In the genomic region with DNA sequence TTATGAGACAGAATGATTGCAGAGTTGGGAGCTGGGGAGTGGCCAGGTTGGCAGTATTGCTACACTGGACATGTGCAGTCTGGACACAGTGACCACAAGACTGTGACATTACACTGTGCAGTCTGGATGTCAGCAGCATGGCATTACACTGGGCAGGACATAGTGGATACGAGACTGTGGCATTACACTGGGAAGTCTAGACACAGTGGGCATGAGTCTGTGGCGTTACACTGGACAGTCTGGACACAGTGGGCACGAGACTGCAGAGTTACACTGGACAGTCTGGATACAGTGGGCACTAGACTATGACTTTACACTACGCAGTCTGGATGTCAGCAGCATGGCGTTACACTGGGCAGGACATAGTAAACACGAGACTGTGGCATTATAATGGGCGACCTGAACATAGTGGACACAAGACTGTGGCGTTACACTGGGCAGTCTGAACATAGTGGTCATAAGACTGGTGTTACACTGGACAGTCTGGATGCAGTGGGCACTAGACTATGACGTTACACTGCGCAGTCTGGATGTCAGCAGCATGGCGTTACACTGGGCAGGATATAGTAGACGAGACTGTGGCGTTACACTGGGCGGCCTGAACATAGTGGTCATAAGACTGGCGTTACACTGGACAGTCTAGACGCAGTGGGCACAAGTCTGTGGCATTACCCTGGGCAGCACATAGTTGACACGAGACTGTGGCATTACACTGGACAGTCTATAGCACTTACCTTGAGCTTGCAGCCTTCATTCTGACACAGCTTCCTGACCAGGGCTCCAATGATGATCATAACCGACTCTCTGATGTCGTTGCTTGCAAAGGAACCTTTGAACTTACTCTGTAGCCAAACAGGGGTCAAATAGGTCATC, we compare ENCODE assay signal across 18 mouse cellular contexts. TPM values are rescaled to one million over a fixed set of nuclear protein-coding genes. Genes with fewer than 3 reads are reported as not detected.
DNase-seq lines count a peak whose midpoint lies in the region; ATAC-seq and TF ChIP-seq lines count a peak whose summit lies in the region.
"Had no signal": no experiment of that assay in that cellular context is flagged by ENCODE, and none has a peak within 500 bp of the region (broad histone marks: within the 10 kb centered on the region; RNA-seq: fewer than 3 reads in every experiment).

No protein-coding gene starts in this region.

- no peaks in the 10 kb centered on the region for H3K36me3 ChIP-seq in embryonic facial prominence, embryonic 11.5 days (replicated peaks; ENCODE audit: control insufficient read depth, insufficient read depth, low read depth, low read length)
- H3K36me3 ChIP-seq in embryonic facial prominence, embryonic 10.5 days (replicated peaks): no peaks in the 10 kb centered on the region
- H3K36me3 ChIP-seq in kidney, postnatal 0 days (ENCODE audit: insufficient read depth, low read length): no peaks in the 10 kb centered on the region
- peaks cover 3% of the 10 kb centered on the region; the same call in 1 of the 2 replicates for H3K36me3 ChIP-seq in midbrain, embryonic 13.5 days
- H3K36me3 ChIP-seq in midbrain, embryonic 15.5 days (replicated peaks): no peaks in the 10 kb centered on the region
- H3K36me3 ChIP-seq in midbrain, embryonic 16.5 days (ENCODE audit: control insufficient read depth, insufficient read depth, low read length): 0 out of 2 replicates have a peak, but pooled peaks cover 2% of the 10 kb centered on the region

- no peak overlapping the region for H3K27ac ChIP-seq in embryonic facial prominence, embryonic 11.5 days (replicated peaks; ENCODE audit: low read depth, low read length)
- H3K27ac ChIP-seq in embryonic facial prominence, embryonic 10.5 days (replicated peaks): no peak overlapping the region
- no peak overlapping the region for H3K27ac ChIP-seq in kidney, postnatal 0 days
- H3K27ac ChIP-seq in midbrain, embryonic 13.5 days: no peak overlapping the region
- no peak overlapping the region for H3K27ac ChIP-seq in midbrain, embryonic 15.5 days
- H3K27ac ChIP-seq in midbrain, embryonic 16.5 days (ENCODE audit: low read length): no peak overlapping the region
- H3K27ac ChIP-seq: forebrain, embryonic 13.5 days had no signal

- H3K4me2 ChIP-seq in embryonic facial prominence, embryonic 11.5 days (ENCODE audit: low read depth, low read length): no peak overlapping the region
- H3K4me2 ChIP-seq in kidney, postnatal 0 days (ENCODE audit: low read length): no peak overlapping the region
- H3K4me2 ChIP-seq in midbrain, embryonic 13.5 days (replicated peaks): no peak overlapping the region
- no peak overlapping the region for H3K4me2 ChIP-seq in midbrain, embryonic 15.5 days
- no peak overlapping the region for H3K4me2 ChIP-seq in midbrain, embryonic 16.5 days (ENCODE audit: low read length)
- H3K4me2 ChIP-seq: forebrain, embryonic 13.5 days had no signal

- DNase-seq in embryonic facial prominence, embryonic 11.5 days (ENCODE audit: low spot score): no peak
- DNase-seq in embryonic facial prominence, embryonic 10.5 days (ENCODE audit: low spot score): no peak
- no peak for DNase-seq in kidney, postnatal 0 days (ENCODE audit: low spot score)
- no peak for DNase-seq in kidney, adult 8-10 months
- no peak for DNase-seq in gastrocnemius, adult 18-20 months (ENCODE audit: low spot score)
- DNase-seq: adrenal gland, adult 8-10 months; cerebellum, adult 18-20 months; heart, postnatal 14 days; layer of hippocampus, postnatal 36 days; lung, postnatal 36 days; thymus, postnatal 4 days had no signal

- WGBS in embryonic facial prominence, embryonic 11.5 days: 91% methylated on average over 19 of the region's 19 CpGs
- WGBS in embryonic facial prominence, embryonic 10.5 days: 90% methylated on average over 19 of the region's 19 CpGs
- 90% methylated on average over 19 of the region's 19 CpGs for WGBS in kidney, postnatal 0 days
- 91% methylated on average over 19 of the region's 19 CpGs for WGBS in midbrain, embryonic 13.5 days
- 91% methylated on average over 19 of the region's 19 CpGs for WGBS in midbrain, embryonic 15.5 days
- 93% methylated on average over 19 of the region's 19 CpGs for WGBS in midbrain, embryonic 16.5 days

- no peak overlapping the region for H3K9ac ChIP-seq in embryonic facial prominence, embryonic 11.5 days (replicated peaks; ENCODE audit: low read length)
- no peak overlapping the region for H3K9ac ChIP-seq in kidney, postnatal 0 days (ENCODE audit: low read depth, low read length)
- H3K9ac ChIP-seq in midbrain, embryonic 13.5 days (replicated peaks): no peak overlapping the region
- no peak overlapping the region for H3K9ac ChIP-seq in midbrain, embryonic 15.5 days
- no peak overlapping the region for H3K9ac ChIP-seq in midbrain, embryonic 16.5 days (ENCODE audit: low read depth, low read length)
- H3K9ac ChIP-seq: forebrain, embryonic 13.5 days had no signal

- H3K4me1 ChIP-seq in embryonic facial prominence, embryonic 11.5 days (ENCODE audit: control insufficient read depth, insufficient read depth, low read length): no peaks in the 10 kb centered on the region
- H3K4me1 ChIP-seq in embryonic facial prominence, embryonic 10.5 days: no peaks in the 10 kb centered on the region; the same call in 1 of the 2 replicates
- no peaks in the 10 kb centered on the region for H3K4me1 ChIP-seq in kidney, postnatal 0 days (replicated peaks; ENCODE audit: insufficient read depth, low read length)
- no peaks in the 10 kb centered on the region for H3K4me1 ChIP-seq in midbrain, embryonic 13.5 days (replicated peaks)
- H3K4me1 ChIP-seq in midbrain, embryonic 15.5 days: no peaks in the 10 kb centered on the region
- H3K4me1 ChIP-seq in midbrain, embryonic 16.5 days (ENCODE audit: control insufficient read depth, insufficient read depth, low read length): no peaks in the 10 kb centered on the region
- H3K4me1 ChIP-seq: forebrain, embryonic 13.5 days had no signal

- peak; percentile 77; the same call in 1 of the 2 replicates for ATAC-seq in embryonic facial prominence, embryonic 11.5 days (replicated peaks; ENCODE audit: insufficient number of reproducible peaks, low FRiP score, low TSS enrichment, low read depth)
- peak; percentile 59 for ATAC-seq in kidney, postnatal 0 days (replicated peaks; ENCODE audit: low FRiP score, low read depth)
- ATAC-seq in midbrain, embryonic 13.5 days: peak; percentile 50
- no peak for ATAC-seq in midbrain, embryonic 15.5 days (replicated peaks)
- 0 out of 2 replicates have a peak, but pooled peaks have one; percentile 36 for ATAC-seq in midbrain, embryonic 16.5 days
- ATAC-seq: forebrain, embryonic 13.5 days had no signal

- no peaks in the 10 kb centered on the region for H3K9me3 ChIP-seq in embryonic facial prominence, embryonic 11.5 days (replicated peaks; ENCODE audit: control insufficient read depth, low read length)
- H3K9me3 ChIP-seq in embryonic facial prominence, embryonic 10.5 days: no peaks in the 10 kb centered on the region
- no peaks in the 10 kb centered on the region for H3K9me3 ChIP-seq in kidney, postnatal 0 days (replicated peaks; ENCODE audit: low read length)
- H3K9me3 ChIP-seq in midbrain, embryonic 13.5 days: no peaks in the 10 kb centered on the region
- H3K9me3 ChIP-seq in midbrain, embryonic 15.5 days: no peaks in the 10 kb centered on the region
- H3K9me3 ChIP-seq in midbrain, embryonic 16.5 days (replicated peaks; ENCODE audit: control insufficient read depth, low read length, poor library complexity, severe bottlenecking): no peaks in the 10 kb centered on the region
- H3K9me3 ChIP-seq: forebrain, embryonic 13.5 days had no signal

- TF ChIP-seq CTCF in kidney, postnatal 0 days (IDR thresholded peaks at IDR 0.05; ENCODE audit: low read depth): no peak

- no peak overlapping the region for H3K4me3 ChIP-seq in embryonic facial prominence, embryonic 11.5 days (ENCODE audit: low read depth, low read length)
- H3K4me3 ChIP-seq in embryonic facial prominence, embryonic 10.5 days: no peak overlapping the region
- no peak overlapping the region for H3K4me3 ChIP-seq in kidney, postnatal 0 days (replicated peaks; ENCODE audit: low read depth, low read length)
- H3K4me3 ChIP-seq in midbrain, embryonic 13.5 days (replicated peaks): no peak overlapping the region
- H3K4me3 ChIP-seq in midbrain, embryonic 15.5 days: no peak overlapping the region
- H3K4me3 ChIP-seq in midbrain, embryonic 16.5 days (ENCODE audit: low read depth, low read length): no peak overlapping the region
- H3K4me3 ChIP-seq: forebrain, embryonic 13.5 days had no signal

- no peaks in the 10 kb centered on the region for H3K27me3 ChIP-seq in embryonic facial prominence, embryonic 11.5 days (ENCODE audit: control insufficient read depth, insufficient read depth, low read length)
- no peaks in the 10 kb centered on the region for H3K27me3 ChIP-seq in embryonic facial prominence, embryonic 10.5 days (replicated peaks; ENCODE audit: low read depth, poor library complexity, severe bottlenecking)
- no peaks in the 10 kb centered on the region for H3K27me3 ChIP-seq in kidney, postnatal 0 days (ENCODE audit: insufficient read depth, low read length)
- no peaks in the 10 kb centered on the region for H3K27me3 ChIP-seq in midbrain, embryonic 13.5 days
- no peaks in the 10 kb centered on the region for H3K27me3 ChIP-seq in midbrain, embryonic 15.5 days (replicated peaks)
- no peaks in the 10 kb centered on the region for H3K27me3 ChIP-seq in midbrain, embryonic 16.5 days (ENCODE audit: control insufficient read depth, insufficient read depth, low read depth, low read length)
- H3K27me3 ChIP-seq: forebrain, embryonic 13.5 days had no signal

RNA-seq across cellular contexts. Expression of a gene that starts 32.1 kb away (rescaled TPM):
- polyA plus RNA-seq in embryonic facial prominence, embryonic 11.5 days (2014; fragmentation: Nextera tagmentation; extraction: Ambion mirVana): 16.5 and 17.2 TPM in 2 replicates
- polyA plus RNA-seq in embryonic facial prominence, embryonic 10.5 days (2016; fragmentation: Nextera tagmentation; extraction: Ambion mirVana): 18.1 and 20.0 TPM in 2 replicates
- 9.5 and 13.2 TPM in 2 replicates for polyA plus RNA-seq in kidney, postnatal 0 days (2015; fragmentation: Nextera tagmentation; extraction: Ambion mirVana)
- 8.9 and 9.3 TPM in 2 replicates for polyA plus RNA-seq in midbrain, embryonic 13.5 days (2015; fragmentation: Nextera tagmentation; extraction: Ambion mirVana)
- polyA plus RNA-seq in midbrain, embryonic 15.5 days (2015; fragmentation: Nextera tagmentation; extraction: Ambion mirVana): 6.5 and 7.3 TPM in 2 replicates
- polyA plus RNA-seq in midbrain, embryonic 16.5 days (2015; fragmentation: Nextera tagmentation; extraction: Ambion mirVana): 6.9 and 7.9 TPM in 2 replicates
- 1 to 10 TPM in 1 of 2 experiments, under 1 TPM in 1; 0.94 to 2.4 TPM for total RNA-seq in gastrocnemius, adult 18-20 months (2021)

RNA-seq across cellular contexts. Expression of a gene that starts 33.6 kb away (rescaled TPM):
- polyA plus RNA-seq in embryonic facial prominence, embryonic 11.5 days (2014; fragmentation: Nextera tagmentation; extraction: Ambion mirVana): 8.3 and 9.2 TPM in 2 replicates
- 9.8 and 10.0 TPM in 2 replicates for polyA plus RNA-seq in embryonic facial prominence, embryonic 10.5 days (2016; fragmentation: Nextera tagmentation; extraction: Ambion mirVana)
- 6.9 and 7.0 TPM in 2 replicates for polyA plus RNA-seq in kidney, postnatal 0 days (2015; fragmentation: Nextera tagmentation; extraction: Ambion mirVana)
- 10.3 and 11.9 TPM in 2 replicates for polyA plus RNA-seq in midbrain, embryonic 13.5 days (2015; fragmentation: Nextera tagmentation; extraction: Ambion mirVana)
- polyA plus RNA-seq in midbrain, embryonic 15.5 days (2015; fragmentation: Nextera tagmentation; extraction: Ambion mirVana): 8.3 and 10.9 TPM in 2 replicates
- 10.2 and 10.3 TPM in 2 replicates for polyA plus RNA-seq in midbrain, embryonic 16.5 days (2015; fragmentation: Nextera tagmentation; extraction: Ambion mirVana)
- total RNA-seq in gastrocnemius, adult 18-20 months (2021): 1 to 10 TPM; 1.6 to 1.7 TPM

RNA-seq across cellular contexts. Expression of a gene that starts 44.0 kb away (rescaled TPM):
- not detected in 2 replicates for polyA plus RNA-seq in embryonic facial prominence, embryonic 11.5 days (2014; fragmentation: Nextera tagmentation; extraction: Ambion mirVana)
- 0.09 TPM in 1 of 2 replicates, not detected in the other for polyA plus RNA-seq in embryonic facial prominence, embryonic 10.5 days (2016; fragmentation: Nextera tagmentation; extraction: Ambion mirVana)
- 0.08 and 0.14 TPM in 2 replicates for polyA plus RNA-seq in kidney, postnatal 0 days (2015; fragmentation: Nextera tagmentation; extraction: Ambion mirVana)
- polyA plus RNA-seq in midbrain, embryonic 13.5 days (2015; fragmentation: Nextera tagmentation; extraction: Ambion mirVana): not detected in 2 replicates
- polyA plus RNA-seq in midbrain, embryonic 15.5 days (2015; fragmentation: Nextera tagmentation; extraction: Ambion mirVana): 0.11 and 0.12 TPM in 2 replicates
- polyA plus RNA-seq in midbrain, embryonic 16.5 days (2015; fragmentation: Nextera tagmentation; extraction: Ambion mirVana): 0.20 and 0.26 TPM in 2 replicates
- total RNA-seq in gastrocnemius, adult 18-20 months (2021): 1 to 10 TPM; 1.3 TPM
- total RNA-seq: common myeloid progenitor, adult 5-6 weeks; granulocyte monocyte progenitor cell, adult 5-6 weeks had no signal
- polyA plus RNA-seq: forebrain, embryonic 13.5 days; testis, adult 2 months had no signal

RNA-seq across cellular contexts. Expression of a gene that starts 46.3 kb away (rescaled TPM):
- 0.07 and 0.17 TPM in 2 replicates for polyA plus RNA-seq in embryonic facial prominence, embryonic 11.5 days (2014; fragmentation: Nextera tagmentation; extraction: Ambion mirVana)
- 0.04 and 0.05 TPM in 2 replicates for polyA plus RNA-seq in embryonic facial prominence, embryonic 10.5 days (2016; fragmentation: Nextera tagmentation; extraction: Ambion mirVana)
- polyA plus RNA-seq in kidney, postnatal 0 days (2015; fragmentation: Nextera tagmentation; extraction: Ambion mirVana): 0.13 and 0.18 TPM in 2 replicates
- polyA plus RNA-seq in midbrain, embryonic 13.5 days (2015; fragmentation: Nextera tagmentation; extraction: Ambion mirVana): 0.03 and 0.05 TPM in 2 replicates
- polyA plus RNA-seq in midbrain, embryonic 15.5 days (2015; fragmentation: Nextera tagmentation; extraction: Ambion mirVana): 0.09 and 0.26 TPM in 2 replicates
- polyA plus RNA-seq in midbrain, embryonic 16.5 days (2015; fragmentation: Nextera tagmentation; extraction: Ambion mirVana): 0.06 and 0.08 TPM in 2 replicates
- 100 to 1,000 TPM in 1 of 2 experiments, 10 to 100 TPM in 1; 98.9 to 131 TPM for total RNA-seq in gastrocnemius, adult 18-20 months (2021)
- total RNA-seq: common myeloid progenitor, adult 5-6 weeks; granulocyte monocyte progenitor cell, adult 5-6 weeks had no signal
